Mouse (Mus musculus): ENCODE data around the gene Usp15. TPM values are rescaled to one million over a fixed set of nuclear protein-coding genes. Genes with fewer than 3 reads are reported as not detected.

Usp15 gene
- polyA plus RNA-seq, 1 experiment: 94.7 TPM

GRCm38 (mm10) chr10:123091737-123092136 is 105.1 kb downstream of the Usp15 start:
- H3K4me1 ChIP-seq (ENCODE audit: control insufficient read depth, insufficient read depth, low read length): 0 out of 2 replicates have a peak, but pooled peaks cover 2% of the 10 kb centered on the region
- no peak overlapping the region for H3K4me3 ChIP-seq (ENCODE audit: insufficient read depth, low read length)
- TF ChIP-seq CTCF (IDR thresholded peaks at IDR 0.05; ENCODE audit: low read depth, low read length) (no peak), POLR2A (IDR thresholded peaks at IDR 0.05; ENCODE audit: borderline replicate concordance, low read depth, low read length) (no peak)
- no peak overlapping the region for H3K27ac ChIP-seq (ENCODE audit: insufficient read depth, low read depth, low read length)

- H3K27ac ChIP-seq (ENCODE audit: insufficient read depth, low read depth, low read length): no peak overlapping the region
- H3K4me1 ChIP-seq (ENCODE audit: control insufficient read depth, insufficient read depth, low read length): peaks cover 12% of the 10 kb centered on the region
- no peak for TF ChIP-seq CTCF (IDR thresholded peaks at IDR 0.05; ENCODE audit: low read depth, low read length)
- no peak overlapping the region for H3K4me3 ChIP-seq (ENCODE audit: insufficient read depth, low read length)
Measured at GRCm38 (mm10) chr10:123089425-123089930, 107.3 kb downstream of the Usp15 start.

- Histone ChIP-seq H3K4me3 (ENCODE audit: insufficient read depth, low read length) (no peak overlapping the region), H3K27ac (ENCODE audit: insufficient read depth, low read depth, low read length) (no peak overlapping the region), H3K4me1 (ENCODE audit: control insufficient read depth, insufficient read depth, low read length) (peaks cover 13% of the 10 kb centered on the region)
- TF ChIP-seq CTCF (IDR thresholded peaks at IDR 0.05; ENCODE audit: low read depth, low read length) (no peak), POLR2A (IDR thresholded peaks at IDR 0.05; ENCODE audit: borderline replicate concordance, low read depth, low read length) (no peak)
Measured at GRCm38 (mm10) chr10:123086847-123087246, 109.9 kb downstream of the Usp15 start.

GRCm38 (mm10) chr10:123084900-123085641 is 111.7 kb downstream of the Usp15 start:
- no peak for TF ChIP-seq CTCF (IDR thresholded peaks at IDR 0.05; ENCODE audit: low read depth, low read length)
- TF ChIP-seq POLR2A (IDR thresholded peaks at IDR 0.05; ENCODE audit: borderline replicate concordance, low read depth, low read length): no peak
- peak overlapping the region; percentile 85 for H3K27ac ChIP-seq (ENCODE audit: insufficient read depth, low read depth, low read length)
- H3K4me3 ChIP-seq (ENCODE audit: insufficient read depth, low read length): no peak overlapping the region
- H3K4me1 ChIP-seq (ENCODE audit: control insufficient read depth, insufficient read depth, low read length): peaks cover 13% of the 10 kb centered on the region

- H3K4me3 ChIP-seq (ENCODE audit: insufficient read depth, low read length): no peak overlapping the region
- H3K27ac ChIP-seq (ENCODE audit: insufficient read depth, low read depth, low read length): peak overlapping the region; percentile 85; the same call in 1 of the 2 replicates
- TF ChIP-seq POLR2A (IDR thresholded peaks at IDR 0.05; ENCODE audit: borderline replicate concordance, low read depth, low read length) (no peak), CTCF (IDR thresholded peaks at IDR 0.05; ENCODE audit: low read depth, low read length) (no peak)
- H3K4me1 ChIP-seq (ENCODE audit: control insufficient read depth, insufficient read depth, low read length): peaks cover 13% of the 10 kb centered on the region
Measured at GRCm38 (mm10) chr10:123084307-123084706, 112.5 kb downstream of the Usp15 start.

GRCm38 (mm10) chr10:123076245-123077023 is 120.4 kb downstream of the Usp15 start, which contains the start of gene Mon2:
Gene Mon2 (minus strand): TSS chr10:123076505.
- peak within 1 kb of the TSS; percentile 93 for H3K4me3 ChIP-seq (ENCODE audit: insufficient read depth, low read length)
- TF ChIP-seq CTCF (IDR thresholded peaks at IDR 0.05; ENCODE audit: low read depth, low read length) (no peak), POLR2A (IDR thresholded peaks at IDR 0.05; ENCODE audit: borderline replicate concordance, low read depth, low read length) (no peak)
- H3K27ac ChIP-seq (ENCODE audit: insufficient read depth, low read depth, low read length): peak within 1 kb of the TSS; percentile 45
- peaks cover 21% of the 10 kb centered on the region for H3K4me1 ChIP-seq (ENCODE audit: control insufficient read depth, insufficient read depth, low read length)

GRCm38 (mm10) chr10:123075751-123076242 is 121.0 kb downstream of the Usp15 start:
- Histone ChIP-seq H3K27ac (ENCODE audit: insufficient read depth, low read depth, low read length) (peak overlapping the region; percentile 45), H3K4me1 (ENCODE audit: control insufficient read depth, insufficient read depth, low read length) (peaks cover 22% of the 10 kb centered on the region), H3K4me3 (ENCODE audit: insufficient read depth, low read length) (peak overlapping the region; percentile 93)
- TF ChIP-seq POLR2A (IDR thresholded peaks at IDR 0.05; ENCODE audit: borderline replicate concordance, low read depth, low read length): no peak

GRCm38 (mm10) chr10:123071997-123072396 is 124.8 kb downstream of the Usp15 start:
- TF ChIP-seq CTCF (IDR thresholded peaks at IDR 0.05; ENCODE audit: low read depth, low read length) (no peak), POLR2A (IDR thresholded peaks at IDR 0.05; ENCODE audit: borderline replicate concordance, low read depth, low read length) (no peak)
- Histone ChIP-seq H3K4me3 (ENCODE audit: insufficient read depth, low read length) (no peak overlapping the region), H3K27ac (ENCODE audit: insufficient read depth, low read depth, low read length) (no peak overlapping the region), H3K4me1 (ENCODE audit: control insufficient read depth, insufficient read depth, low read length) (peaks cover 21% of the 10 kb centered on the region)

GRCm38 (mm10) chr10:123063021-123063420 is 133.8 kb downstream of the Usp15 start:
- peak overlapping the region; percentile 77 for H3K27ac ChIP-seq (ENCODE audit: insufficient read depth, low read depth, low read length)
- no peak overlapping the region for H3K4me3 ChIP-seq (ENCODE audit: insufficient read depth, low read length)
- peaks cover 22% of the 10 kb centered on the region for H3K4me1 ChIP-seq (ENCODE audit: control insufficient read depth, insufficient read depth, low read length)
- TF ChIP-seq POLR2A (IDR thresholded peaks at IDR 0.05; ENCODE audit: borderline replicate concordance, low read depth, low read length) (no peak), CTCF (IDR thresholded peaks at IDR 0.05; ENCODE audit: low read depth, low read length) (no peak)

Data from bone marrow macrophage, adult 2 months (primary cell).